Mouse (Mus musculus) central nervous system, embryonic 11.5 days (tissue): ENCODE results near the gene Mansc1. TPM values are rescaled to one million over a fixed set of nuclear protein-coding genes. Genes with fewer than 3 reads are reported as not detected.

Experiments used
- polyA plus RNA-seq: library from polyadenylated mRNA; depleted of rRNA; stranded (reverse); fragments of >200 nt; gene quantifications from 2 replicates; pipeline ENCODE4 v1.2.3, GENCODE M21; 2012; rRNA removed

Mansc1 gene
- 0.55 and 1.0 TPM in 2 replicates for polyA plus RNA-seq

GRCm38 (mm10) chr6:134631947-134632687, at the start of gene Mansc1:
Gene Mansc1, minus strand, starts transcription at chr6:134632488.

DNA sequence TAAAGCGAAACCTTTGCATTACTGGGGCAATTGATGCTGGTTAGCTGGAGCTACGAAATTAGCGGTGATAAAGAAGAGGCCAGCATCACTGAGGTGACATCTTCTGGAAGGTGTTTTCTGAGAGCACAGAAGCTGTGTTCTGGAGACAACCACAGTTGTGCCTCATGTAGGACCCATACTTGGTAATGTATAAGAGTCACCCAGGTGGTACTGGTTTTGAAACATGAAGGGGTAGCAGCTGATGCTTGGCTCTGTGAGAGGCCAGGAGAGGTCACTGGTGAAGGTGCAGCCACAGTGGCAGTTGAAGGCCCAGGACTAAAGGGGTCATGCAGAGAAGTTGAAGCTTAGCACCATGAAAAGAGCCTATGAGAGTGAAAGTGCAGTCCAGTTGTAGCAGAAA, 6.9 kb upstream of the Mansc1 start, which contains the start of gene Borcs5:
Gene Borcs5, plus strand, starts transcription at position 301 of the 400 bp plus-strand sequence.

DNA sequence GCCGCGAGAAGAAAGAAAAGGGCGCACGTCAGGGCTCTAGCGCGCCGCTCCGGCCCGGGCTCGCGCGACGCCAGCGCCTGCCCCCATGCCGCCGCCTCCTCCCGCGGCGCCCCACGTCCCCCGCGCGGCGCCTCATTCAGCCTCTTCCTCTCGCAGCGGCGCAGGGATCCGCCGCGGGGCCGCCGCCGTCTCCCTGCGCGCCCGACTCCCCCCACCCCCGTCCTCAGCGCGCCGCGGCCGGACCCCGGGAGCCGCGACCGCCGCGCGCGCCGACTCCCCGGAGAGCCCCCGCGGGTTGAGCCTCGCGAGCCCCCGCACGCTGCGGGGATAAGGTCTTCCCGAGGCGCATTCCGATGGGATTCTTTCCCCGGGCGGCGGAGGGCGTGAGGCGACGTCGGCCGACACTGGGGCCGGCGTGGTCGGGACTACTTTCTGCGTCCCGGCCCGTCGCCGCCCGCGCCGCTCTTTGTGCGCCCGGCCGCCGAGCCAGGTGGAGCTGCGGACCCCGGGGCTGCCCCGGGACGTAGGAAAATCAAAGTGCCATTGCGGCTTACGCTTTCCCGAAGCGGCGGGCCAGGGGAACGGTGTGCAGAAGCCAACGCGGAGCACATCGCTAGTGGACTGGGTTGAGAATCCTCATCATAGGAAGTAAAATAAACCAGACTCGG, 65.3 kb downstream of the Mansc1 start, which contains the start of gene Lrp6:
Gene Lrp6, minus strand, starts transcription at position 148 of the 668 bp plus-strand sequence.

Other genes with a start within 250 kb of the Mansc1 start
- gene Bcl2l14, start 236.2 kb downstream of the Mansc1 start, polyA plus RNA-seq: 0.02 and 0.09 TPM in 2 replicates
- gene Lrp6, start 65.5 kb downstream of the Mansc1 start, polyA plus RNA-seq: 30.6 and 40.2 TPM in 2 replicates
- gene Borcs5, start 7.0 kb upstream of the Mansc1 start, polyA plus RNA-seq: 10.6 and 12.6 TPM in 2 replicates
- 15.9 and 18.9 TPM in 2 replicates for gene Dusp16, start 160.1 kb upstream of the Mansc1 start, polyA plus RNA-seq
- 4.7 TPM in 2 replicates for gene Crebl2, start 197.7 kb upstream of the Mansc1 start, polyA plus RNA-seq